Mouse (Mus musculus) liver, embryonic 14.5 days (tissue): ENCODE results near the gene Gpr68. TPM values are rescaled to one million over a fixed set of nuclear protein-coding genes. Genes with fewer than 3 reads are reported as not detected.

Experiments
- ATAC-seq: fragments of 200-750 bp; cut with Nextera tagmentation; 2 replicates; pipeline ENCODE4 v1.8.0; 2017; ENCODE audit warnings: moderate number of reproducible peaks, mild to moderate bottlenecking, moderate library complexity; ENCODE audit not compliant: insufficient read depth
- DNase-seq, 3 experiments: peaks; one replicate each; pipeline ENCODE4 v3.0.0-alpha.2; 2012 to 2013; ENCODE audit warnings: low read depth in 3 of 3, low spot score in 3 of 3
- H3K27ac ChIP-seq: fragments of 300-500 bp; sonication (generic); 2 replicates; pipeline ENCODE4 v1.5.1; 2014; ENCODE audit warnings: moderate library complexity, mild to moderate bottlenecking, control low read depth, inconsistent platforms
- H3K27me3 ChIP-seq: fragments of 300-500 bp; sonication (generic); 2 replicates; pipeline ENCODE4 v1.6.1; 2014; ENCODE audit warnings: mild to moderate bottlenecking, low read length, moderate library complexity; ENCODE audit not compliant: control insufficient read depth, insufficient read depth
- H3K36me3 ChIP-seq: fragments of 300-500 bp; sonication (generic); replicated peaks from 2 replicates; pipeline ENCODE4 v1.6.1; 2014; ENCODE audit warnings: low read depth; ENCODE audit not compliant: control insufficient read depth, insufficient read depth
- H3K4me1 ChIP-seq, 2 experiments: fragments of 200-500 bp in 1 of 2; fragments of 300-500 bp in 1 of 2; sonication (generic) in 1 of 2; replicated peaks; 2 replicates each; pipeline ENCODE4 v1.6.1; 2012 to 2014; ENCODE audit warnings: antibody characterized with exemption in 1 of 2, inconsistent platforms in 1 of 2, low read length in 1 of 2; ENCODE audit not compliant: control insufficient read depth in 2 of 2, insufficient read depth in 2 of 2
- H3K4me2 ChIP-seq: fragments of 300-500 bp; sonication (generic); 2 replicates; pipeline ENCODE4 v1.6.1; 2014; ENCODE audit warnings: low read depth, mild to moderate bottlenecking, control low read depth, moderate library complexity
- H3K4me3 ChIP-seq, 2 experiments: fragments of 200-500 bp in 1 of 2; fragments of 300-500 bp in 1 of 2; sonication (generic) in 1 of 2; 2 replicates each; pipeline ENCODE4 v1.5.1; 2012 to 2014; ENCODE audit warnings: low read depth in 2 of 2, low read length in 2 of 2, mild to moderate bottlenecking in 2 of 2, control low read depth in 1 of 2, inconsistent platforms in 1 of 2, moderate library complexity in 1 of 2; ENCODE audit not compliant: insufficient read depth in 1 of 2
- H3K9ac ChIP-seq: fragments of 300-500 bp; sonication (generic); replicated peaks from 2 replicates; pipeline ENCODE4 v1.6.1; 2014; ENCODE audit warnings: mild to moderate bottlenecking, control low read depth, moderate library complexity
- H3K9me3 ChIP-seq: fragments of 300-500 bp; sonication (generic); 2 replicates; pipeline ENCODE4 v1.6.1; 2016; ENCODE audit warnings: low read length, mixed read lengths; ENCODE audit not compliant: control insufficient read depth
- CTCF ChIP-seq: IDR thresholded peaks from 2 replicates; pipeline ENCODE4 v1.5.1; 2016; ENCODE audit warnings: antibody characterized with exemption, low read depth, control low read depth
- EP300 ChIP-seq: IDR thresholded peaks from 2 replicates; pipeline ENCODE4 v1.6.1; 2016; ENCODE audit warnings: antibody characterized with exemption, low read depth
- WGBS: fragments of 180-500 bp; shearing (Covaris S2); extraction: QIAGEN DNeasy Blood & Tissue Kit; methylation state at CpG from one replicate; pipeline ENCODE4 v1.1.7; 2014; ENCODE audit not compliant: insufficient replicate concordance; 5-methylcytosine and 5-hydroxymethylcytosine counted together
- polyA plus RNA-seq, 2 experiments: library from polyadenylated mRNA; depleted of rRNA in 1 of 2; stranded (reverse) in 1 of 2; unstranded in 1 of 2; fragments of >200 nt; fragmentation: Nextera tagmentation in 1 of 2; extraction: Ambion mirVana in 1 of 2; gene quantifications; 2 replicates each; pipeline versions ENCODE4 v1.2.1 to v1.2.3; 2012 to 2014

Gene Gpr68
- polyA plus RNA-seq, 2 experiments = 0.04 TPM; not detected in 1

DNA sequence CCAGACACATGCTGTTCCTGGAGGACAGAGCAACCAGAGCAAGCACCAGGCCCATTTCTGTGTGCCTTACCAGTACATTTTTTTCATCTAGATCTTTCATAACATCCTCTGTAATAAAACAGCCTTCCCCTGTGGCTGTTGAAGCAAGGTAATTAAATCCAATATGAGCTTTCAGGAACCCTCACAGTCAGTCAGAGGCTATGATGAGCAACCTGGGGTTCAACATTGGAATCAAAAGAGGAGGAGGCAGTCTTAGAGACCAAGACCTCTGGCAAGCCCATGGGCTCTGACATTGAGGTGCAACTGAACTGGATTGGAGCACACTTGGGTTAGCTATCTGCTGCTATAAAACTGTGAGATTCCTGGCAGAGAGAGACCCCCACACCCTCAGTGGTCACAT is 42.9 kb downstream of the Gpr68 start:
- Histone ChIP-seq H3K36me3 (no peaks in the 10 kb centered on the region), H3K4me1 (no peaks in the 10 kb centered on the region), H3K27me3 (no peaks in the 10 kb centered on the region), H3K4me2 (no peak overlapping the region), H3K9ac (no peak overlapping the region), H3K27ac (no peak overlapping the region), H3K9me3 (no peaks in the 10 kb centered on the region), H3K4me3 (no peak overlapping the region)
- no peak for TF ChIP-seq CTCF
- TF ChIP-seq EP300 = no peak
- ATAC-seq = no peak
- DNase-seq = no peak

DNA sequence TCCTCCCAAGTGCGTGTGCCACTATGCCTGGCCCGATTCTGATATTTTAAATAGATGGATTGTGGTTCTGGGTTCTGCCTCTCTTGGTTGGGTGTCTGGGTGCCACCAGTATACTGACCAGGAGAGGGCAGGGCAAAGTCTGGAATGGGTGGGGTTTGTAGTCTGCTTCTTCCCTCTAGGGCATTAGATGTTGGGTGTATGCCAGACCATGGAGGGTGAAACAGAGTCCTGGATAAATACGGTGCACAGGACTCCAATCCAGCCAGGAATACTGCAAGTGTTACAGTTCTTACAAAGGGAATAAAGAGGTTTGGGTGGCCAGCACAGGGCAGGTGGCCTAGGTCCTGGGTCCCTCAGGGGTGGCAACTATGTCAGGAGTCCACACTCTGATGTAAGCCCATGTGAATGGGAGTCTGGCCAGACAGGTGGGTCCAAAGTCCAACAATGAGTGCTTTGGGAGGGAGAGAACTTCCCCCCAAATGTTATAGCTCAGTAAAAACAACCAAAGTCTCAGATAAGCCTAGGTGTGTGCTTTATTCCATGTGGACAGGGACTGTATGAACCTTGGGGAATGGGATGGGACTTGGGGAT is 45.0 kb downstream of the Gpr68 start:
- no peak for ATAC-seq
- DNase-seq = no peak

DNA sequence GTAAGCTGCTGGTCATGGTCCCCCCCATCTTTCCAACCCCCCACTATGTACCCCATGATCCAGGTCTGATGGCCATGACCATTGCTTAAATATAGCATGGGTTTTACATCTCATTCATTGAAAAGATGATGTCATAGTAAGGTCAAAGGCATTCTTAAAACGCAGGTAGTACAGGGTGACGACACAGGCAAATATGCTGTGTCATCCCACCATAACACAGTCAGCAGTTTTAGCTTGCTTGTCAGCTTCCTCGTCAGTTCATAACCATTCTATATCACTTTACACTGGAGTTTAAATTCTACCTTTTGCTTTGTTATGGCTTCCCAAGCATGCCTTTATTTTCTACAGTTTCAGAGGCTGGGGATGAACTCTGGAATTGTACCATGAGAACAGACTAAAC is 45.7 kb downstream of the Gpr68 start:
- Histone ChIP-seq H3K36me3 (no peaks in the 10 kb centered on the region), H3K9me3 (no peaks in the 10 kb centered on the region), H3K4me2 (no peak overlapping the region), H3K4me1 (no peaks in the 10 kb centered on the region), H3K27me3 (no peaks in the 10 kb centered on the region), H3K9ac (no peak overlapping the region), H3K4me3 (no peak overlapping the region), H3K27ac (no peak overlapping the region)
- no peak for DNase-seq
- no peak for ATAC-seq
- no peak for TF ChIP-seq EP300
- TF ChIP-seq CTCF = no peak
- 25% methylated on average over 3 of the region's 3 CpGs for WGBS

More for the DNA sequence above, 45.0 kb downstream of the Gpr68 start:
- Histone ChIP-seq H3K36me3 (no peaks in the 10 kb centered on the region), H3K4me3 (no peak overlapping the region), H3K4me1 (no peaks in the 10 kb centered on the region), H3K9ac (no peak overlapping the region), H3K27ac (no peak overlapping the region), H3K4me2 (no peak overlapping the region), H3K9me3 (no peaks in the 10 kb centered on the region), H3K27me3 (no peaks in the 10 kb centered on the region)
- TF ChIP-seq CTCF (no peak), EP300 (no peak)
- WGBS = 80% methylated on average over 3 of the region's 3 CpGs

DNA sequence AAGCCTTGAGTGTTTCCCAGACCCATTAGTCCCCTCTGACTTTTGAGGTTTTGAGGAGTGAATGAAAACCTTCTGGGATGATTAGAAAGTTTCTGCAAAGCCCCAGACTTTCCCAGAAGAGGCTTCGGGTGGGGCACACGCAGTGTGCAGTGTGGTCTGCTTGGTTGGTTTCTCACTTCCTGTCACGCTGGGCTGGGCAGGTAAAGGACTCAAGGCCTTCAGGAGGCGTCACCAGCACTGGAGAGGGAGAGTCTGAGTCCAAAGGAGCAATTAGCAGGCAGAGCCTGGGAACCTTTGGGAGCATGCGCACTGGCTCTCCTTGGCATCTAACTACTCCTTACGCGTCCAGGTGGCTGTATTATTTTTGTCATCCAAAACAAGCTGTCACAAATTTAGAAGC is 50.2 kb downstream of the Gpr68 start:
- H3K4me2 ChIP-seq = no peak overlapping the region
- DNase-seq = no peak
- no peaks in the 10 kb centered on the region for H3K4me1 ChIP-seq
- no peak overlapping the region for H3K9ac ChIP-seq
- no peak for ATAC-seq
- H3K27me3 ChIP-seq = no peaks in the 10 kb centered on the region
- 49% methylated on average over 7 of the region's 7 CpGs for WGBS
- H3K27ac ChIP-seq = no peak overlapping the region
- H3K36me3 ChIP-seq = no peaks in the 10 kb centered on the region
- TF ChIP-seq EP300 (no peak), CTCF (no peak)
- no peak overlapping the region for H3K4me3 ChIP-seq
- no peaks in the 10 kb centered on the region for H3K9me3 ChIP-seq

DNA sequence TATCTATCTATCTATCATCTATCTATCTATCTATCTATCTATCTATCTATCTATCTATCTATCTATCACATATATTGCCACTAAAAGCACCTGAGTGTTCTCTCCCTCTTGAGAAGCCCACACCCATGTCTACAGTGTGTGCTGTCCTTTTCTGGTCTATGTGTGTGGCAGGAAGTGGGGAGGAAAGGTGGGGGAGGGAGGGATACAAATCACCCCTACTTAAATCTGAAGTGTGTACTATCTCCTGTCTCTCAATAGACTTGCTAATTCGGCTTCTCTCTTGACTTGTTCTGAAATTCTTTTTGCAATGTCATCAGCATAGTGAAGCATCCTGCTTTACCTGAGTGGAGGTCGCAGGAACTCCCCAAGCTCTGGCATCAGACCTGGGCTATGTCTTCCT is 51.7 kb downstream of the Gpr68 start:
- DNase-seq = no peak
- Histone ChIP-seq H3K9me3 (no peaks in the 10 kb centered on the region), H3K4me1 (no peaks in the 10 kb centered on the region), H3K9ac (no peak overlapping the region), H3K4me2 (no peak overlapping the region), H3K27me3 (no peaks in the 10 kb centered on the region), H3K36me3 (no peaks in the 10 kb centered on the region), H3K4me3 (no peak overlapping the region), H3K27ac (no peak overlapping the region)
- WGBS = 51% methylated on average over 2 of the region's 2 CpGs
- TF ChIP-seq EP300 (no peak), CTCF (no peak)
- ATAC-seq = no peak

DNA sequence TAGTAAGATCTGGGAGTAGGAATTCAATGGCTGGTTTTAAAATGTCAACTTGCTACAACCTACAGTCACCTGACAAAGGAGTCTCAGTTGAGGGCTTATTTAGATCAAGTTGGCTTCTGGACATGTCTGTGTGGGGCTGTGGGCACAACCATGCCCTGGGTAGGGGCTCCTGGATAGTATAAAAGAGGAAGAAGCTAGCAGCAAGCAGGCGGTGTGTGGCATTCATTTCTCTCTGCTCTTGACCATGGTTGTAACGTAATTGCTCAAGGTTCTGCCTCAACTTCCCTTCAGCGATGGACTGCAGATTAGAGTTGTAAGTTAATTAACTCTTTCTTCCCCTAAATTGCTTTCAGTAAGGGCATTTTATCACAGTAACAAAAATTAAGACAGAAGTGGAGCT is 55.6 kb downstream of the Gpr68 start:
- DNase-seq = no peak
- Histone ChIP-seq H3K36me3 (no peaks in the 10 kb centered on the region), H3K27me3 (no peaks in the 10 kb centered on the region), H3K4me3 (no peak overlapping the region), H3K4me2 (no peak overlapping the region), H3K4me1 (no peaks in the 10 kb centered on the region), H3K27ac (no peak overlapping the region), H3K9ac (no peak overlapping the region), H3K9me3 (no peaks in the 10 kb centered on the region)
- no peak for TF ChIP-seq CTCF
- TF ChIP-seq EP300 = no peak
- 28% methylated on average over 3 of the region's 3 CpGs for WGBS
- no peak for ATAC-seq
